Mouse (Mus musculus): ENCODE measurements at regions not wholly inside any gene's neighbourhood (a gene's known extent, or its start where the extent isn't known, plus 50 kb on each side); places are given as distances from the start of the nearest gene placed in this dataset.

- Histone ChIP-seq H3K27ac (replicated peaks; ENCODE audit: low read depth, low read length) (no peak overlapping the region), H3K9ac (ENCODE audit: low read depth, low read length, severe bottlenecking) (no peak overlapping the region), H3K4me3 (replicated peaks; ENCODE audit: low read length) (no peak overlapping the region), H3K4me2 (replicated peaks; ENCODE audit: low read depth, low read length, severe bottlenecking) (no peak overlapping the region), H3K36me3 (ENCODE audit: control insufficient read depth, insufficient read depth, low read length) (no peaks in the 10 kb centered on the region), H3K27me3 (ENCODE audit: control insufficient read depth, insufficient read depth, low read length) (no peaks in the 10 kb centered on the region), H3K9me3 (ENCODE audit: control insufficient read depth, low read length) (no peaks in the 10 kb centered on the region), H3K4me1 (ENCODE audit: control insufficient read depth, insufficient read depth, low read length) (peaks cover 15% of the 10 kb centered on the region)
- 77% methylated on average over 9 of the region's 9 CpGs for WGBS
- ATAC-seq (ENCODE audit: low FRiP score, low read depth) (no peak), DNase-seq (ENCODE audit: low spot score) (no peak)
- TF ChIP-seq POLR2A (IDR thresholded peaks at IDR 0.05; ENCODE audit: borderline replicate concordance, extremely low read depth, insufficient read depth, insufficient read length): no peak
These were observed 337.2 kb downstream of the 1500009L16Rik start for GRCm38 (mm10) chr10:84059646-84060491.

DNA sequence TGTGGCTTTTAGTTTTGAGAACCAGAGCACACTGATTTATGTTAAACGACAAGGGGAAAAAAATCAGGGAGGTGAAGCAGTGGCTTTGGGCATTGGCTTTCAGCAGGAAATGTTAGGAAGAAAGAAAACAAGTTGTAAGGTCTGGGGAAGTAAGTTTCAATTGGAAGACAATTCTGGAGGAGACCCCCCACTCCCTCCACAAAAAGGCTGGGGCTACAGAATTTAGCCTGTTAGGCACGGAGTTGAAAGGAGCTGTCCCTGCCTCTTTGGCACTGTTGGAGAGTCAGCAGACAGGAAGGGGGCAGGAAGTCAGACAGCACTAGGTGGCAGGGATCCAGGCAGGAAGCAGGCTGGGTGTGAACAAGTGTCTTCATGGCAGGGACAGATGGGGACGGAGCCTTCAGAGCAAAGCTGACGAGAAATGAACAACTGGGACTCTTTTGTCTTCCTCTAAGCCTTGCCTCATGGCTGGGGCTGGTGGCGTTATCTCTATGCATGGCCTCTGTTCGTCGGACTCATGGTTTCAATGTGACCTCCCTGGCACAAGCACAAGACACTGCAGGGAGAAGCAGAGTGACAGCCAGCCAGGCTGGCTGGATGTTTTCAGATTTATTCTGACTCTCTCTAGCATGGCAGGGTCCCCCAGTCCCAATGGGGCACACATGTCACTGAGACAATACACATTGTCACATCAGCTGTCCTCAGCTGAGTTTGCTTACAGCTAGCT lies 338.0 kb downstream of the 1500009L16Rik start:
- peak; percentile 67; the same call in 1 of the 2 replicates for ATAC-seq (ENCODE audit: low FRiP score, low read depth)
- H3K4me2 ChIP-seq (replicated peaks; ENCODE audit: low read depth, low read length, severe bottlenecking): no peak overlapping the region; the same call in 1 of the 2 replicates
- no peak overlapping the region for H3K9ac ChIP-seq (ENCODE audit: low read depth, low read length, severe bottlenecking)
- H3K4me3 ChIP-seq (replicated peaks; ENCODE audit: low read length): no peak overlapping the region
- DNase-seq (ENCODE audit: low spot score): peak; percentile 59
- no peaks in the 10 kb centered on the region for H3K36me3 ChIP-seq (ENCODE audit: control insufficient read depth, insufficient read depth, low read length)
- WGBS: 34% methylated on average over 7 of the region's 7 CpGs
- H3K27me3 ChIP-seq (ENCODE audit: control insufficient read depth, insufficient read depth, low read length): no peaks in the 10 kb centered on the region
- peaks cover 15% of the 10 kb centered on the region for H3K4me1 ChIP-seq (ENCODE audit: control insufficient read depth, insufficient read depth, low read length)
- H3K27ac ChIP-seq (replicated peaks; ENCODE audit: low read depth, low read length): 0 out of 2 replicates have a peak overlapping the region, but pooled peaks have one; percentile 1
- H3K9me3 ChIP-seq (ENCODE audit: control insufficient read depth, low read length): no peaks in the 10 kb centered on the region
- no peak for TF ChIP-seq POLR2A (IDR thresholded peaks at IDR 0.05; ENCODE audit: borderline replicate concordance, extremely low read depth, insufficient read depth, insufficient read length)

DNA sequence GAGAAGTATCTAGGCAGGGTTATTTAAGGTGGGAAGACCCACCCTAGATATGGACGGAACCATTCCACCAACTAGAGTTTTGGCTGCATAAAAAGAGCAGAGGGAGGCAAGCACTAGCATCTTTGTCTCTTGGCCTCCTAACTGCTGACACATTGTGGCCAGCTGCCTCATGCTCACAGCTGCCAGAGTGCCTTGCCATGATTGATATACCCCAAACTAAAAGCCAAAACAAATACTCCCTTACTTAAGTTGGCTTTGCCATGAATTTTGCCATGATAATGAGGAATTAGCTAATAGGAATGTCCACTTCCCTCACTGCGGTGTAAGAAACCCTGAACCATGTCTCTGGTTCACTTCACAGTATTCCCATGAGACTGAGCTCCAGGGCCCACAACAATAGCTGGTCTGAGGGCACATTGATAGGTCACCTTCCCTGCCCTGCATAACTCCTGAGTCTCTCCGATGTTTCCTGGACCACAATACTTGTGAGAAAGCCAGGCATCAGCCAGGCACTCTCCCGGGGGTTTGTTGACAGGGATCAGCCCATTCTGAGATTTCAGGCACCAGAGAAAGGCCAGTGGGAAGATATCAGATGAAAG lies 344.5 kb downstream of the 1500009L16Rik start:
- no peak for TF ChIP-seq POLR2A (IDR thresholded peaks at IDR 0.05; ENCODE audit: borderline replicate concordance, extremely low read depth, insufficient read depth, insufficient read length)
- Histone ChIP-seq H3K9ac (ENCODE audit: low read depth, low read length, severe bottlenecking) (no peak overlapping the region), H3K4me3 (replicated peaks; ENCODE audit: low read length) (no peak overlapping the region), H3K4me1 (ENCODE audit: control insufficient read depth, insufficient read depth, low read length) (peaks cover 11% of the 10 kb centered on the region; the same call in 1 of the 2 replicates), H3K27ac (replicated peaks; ENCODE audit: low read depth, low read length) (no peak overlapping the region), H3K36me3 (ENCODE audit: control insufficient read depth, insufficient read depth, low read length) (no peaks in the 10 kb centered on the region), H3K9me3 (ENCODE audit: control insufficient read depth, low read length) (no peaks in the 10 kb centered on the region), H3K27me3 (ENCODE audit: control insufficient read depth, insufficient read depth, low read length) (no peaks in the 10 kb centered on the region), H3K4me2 (replicated peaks; ENCODE audit: low read depth, low read length, severe bottlenecking) (no peak overlapping the region)
- DNase-seq (ENCODE audit: low spot score) (no peak), ATAC-seq (ENCODE audit: low FRiP score, low read depth) (no peak)
- 79% methylated on average over 4 of the region's 4 CpGs for WGBS

DNA sequence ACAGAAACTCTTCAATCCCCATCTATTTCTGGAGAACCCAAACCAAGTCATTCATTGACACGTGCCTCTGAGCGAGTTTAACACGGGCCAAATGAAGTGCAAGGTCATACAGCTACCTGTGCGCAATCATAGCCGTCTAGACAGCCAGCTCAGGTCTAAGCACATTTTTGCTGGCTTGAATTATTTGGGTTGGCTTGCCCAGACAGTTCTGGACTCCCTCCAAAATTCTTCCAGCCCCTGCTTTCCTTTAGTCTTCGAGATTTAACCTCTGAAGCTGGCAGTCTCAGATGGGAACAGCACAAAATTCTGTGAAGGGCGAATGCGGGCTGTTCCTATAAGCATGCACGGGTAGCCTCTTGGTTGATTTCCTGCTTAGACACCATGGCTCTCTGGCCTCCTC lies 347.1 kb downstream of the 1500009L16Rik start:
- WGBS: 48% methylated on average over 9 of the region's 9 CpGs
- H3K9me3 ChIP-seq (ENCODE audit: control insufficient read depth, low read length): no peaks in the 10 kb centered on the region
- ATAC-seq (ENCODE audit: low FRiP score, low read depth) (no peak), DNase-seq (ENCODE audit: low spot score) (peak; percentile 77)
- no peaks in the 10 kb centered on the region for H3K36me3 ChIP-seq (ENCODE audit: control insufficient read depth, insufficient read depth, low read length)
- peaks cover 11% of the 10 kb centered on the region; the same call in 1 of the 2 replicates for H3K4me1 ChIP-seq (ENCODE audit: control insufficient read depth, insufficient read depth, low read length)
- no peak overlapping the region; the same call in 1 of the 2 replicates for H3K27ac ChIP-seq (replicated peaks; ENCODE audit: low read depth, low read length)
- no peak overlapping the region for H3K4me3 ChIP-seq (replicated peaks; ENCODE audit: low read length)
- no peak for TF ChIP-seq POLR2A (IDR thresholded peaks at IDR 0.05; ENCODE audit: borderline replicate concordance, extremely low read depth, insufficient read depth, insufficient read length)
- H3K27me3 ChIP-seq (ENCODE audit: control insufficient read depth, insufficient read depth, low read length): no peaks in the 10 kb centered on the region
- no peak overlapping the region for H3K9ac ChIP-seq (ENCODE audit: low read depth, low read length, severe bottlenecking)
- H3K4me2 ChIP-seq (replicated peaks; ENCODE audit: low read depth, low read length, severe bottlenecking): no peak overlapping the region

- no peak for DNase-seq (ENCODE audit: low spot score)
These were observed 350.3 kb downstream of the 1500009L16Rik start for GRCm38 (mm10) chr10:84072866-84073483.

More at GRCm38 (mm10) chr10:84072866-84073483, 350.3 kb downstream of the 1500009L16Rik start:
- Histone ChIP-seq H3K4me2 (replicated peaks; ENCODE audit: low read depth, low read length, severe bottlenecking) (no peak overlapping the region), H3K27ac (replicated peaks; ENCODE audit: low read depth, low read length) (no peak overlapping the region), H3K4me1 (ENCODE audit: control insufficient read depth, insufficient read depth, low read length) (peaks cover 11% of the 10 kb centered on the region; the same call in 1 of the 2 replicates), H3K9ac (ENCODE audit: low read depth, low read length, severe bottlenecking) (no peak overlapping the region), H3K9me3 (ENCODE audit: control insufficient read depth, low read length) (peaks cover 8% of the 10 kb centered on the region; the same call in 1 of the 2 replicates), H3K27me3 (ENCODE audit: control insufficient read depth, insufficient read depth, low read length) (no peaks in the 10 kb centered on the region), H3K4me3 (replicated peaks; ENCODE audit: low read length) (no peak overlapping the region), H3K36me3 (ENCODE audit: control insufficient read depth, insufficient read depth, low read length) (no peaks in the 10 kb centered on the region)
- TF ChIP-seq POLR2A (IDR thresholded peaks at IDR 0.05; ENCODE audit: borderline replicate concordance, extremely low read depth, insufficient read depth, insufficient read length): no peak
- ATAC-seq (ENCODE audit: low FRiP score, low read depth): no peak
- WGBS: 60% methylated on average over 12 of the region's 12 CpGs

All from limb, embryonic 14.5 days (tissue).